Mouse (Mus musculus) frontal cortex, postnatal 36 days (tissue): ENCODE measurements around the gene Cxxc4.
A peak's percentile ranks its signal among the peaks of the same experiment; 100 is the strongest.

Experiments used
- DNase-seq, 2 experiments: peaks; one replicate each; pipeline ENCODE4 v3.0.0; 2022; ENCODE audit warnings: low spot score in 2 of 2

Cxxc4 gene

DNA sequence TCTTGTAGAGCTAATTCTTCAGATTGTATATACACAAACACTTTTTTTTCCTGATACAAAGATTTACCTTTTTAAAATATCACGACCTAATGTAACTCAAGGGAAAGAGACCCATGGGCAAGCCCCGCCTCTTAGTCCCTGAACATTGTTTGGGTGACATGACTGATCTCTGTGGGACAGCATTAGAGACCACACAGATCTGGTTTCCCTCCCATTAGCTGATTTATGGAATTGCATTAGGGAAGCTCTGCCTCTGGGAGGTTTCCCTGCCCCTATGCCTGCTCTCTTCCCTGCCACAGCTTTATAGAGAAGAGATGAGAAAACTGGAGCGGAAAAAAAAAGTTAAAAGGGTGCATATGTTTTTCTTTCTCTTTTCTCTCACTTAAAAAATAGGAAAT, 7.6 kb downstream of the Cxxc4 start:
- DNase-seq: no peak

DNA sequence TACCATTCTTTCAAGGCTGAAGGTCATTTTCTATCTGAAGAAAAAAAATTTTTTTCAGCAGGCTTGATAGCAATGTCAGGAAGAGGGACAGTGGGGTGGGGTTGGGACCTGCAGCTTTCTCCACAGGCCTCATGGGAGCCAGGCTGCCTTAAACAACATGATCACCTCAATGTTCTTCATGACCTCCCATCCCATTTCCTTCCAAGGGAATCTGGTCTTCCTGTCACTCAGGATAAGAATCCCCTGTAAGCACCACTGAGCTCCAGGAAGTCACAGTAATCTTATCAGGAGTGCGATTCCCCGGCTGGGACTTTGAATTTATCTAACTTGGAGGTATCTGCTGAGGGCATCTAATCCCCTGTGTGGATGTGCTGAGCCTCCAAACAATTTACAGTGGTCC, 17.9 kb downstream of the Cxxc4 start:
- no peak for DNase-seq

DNA sequence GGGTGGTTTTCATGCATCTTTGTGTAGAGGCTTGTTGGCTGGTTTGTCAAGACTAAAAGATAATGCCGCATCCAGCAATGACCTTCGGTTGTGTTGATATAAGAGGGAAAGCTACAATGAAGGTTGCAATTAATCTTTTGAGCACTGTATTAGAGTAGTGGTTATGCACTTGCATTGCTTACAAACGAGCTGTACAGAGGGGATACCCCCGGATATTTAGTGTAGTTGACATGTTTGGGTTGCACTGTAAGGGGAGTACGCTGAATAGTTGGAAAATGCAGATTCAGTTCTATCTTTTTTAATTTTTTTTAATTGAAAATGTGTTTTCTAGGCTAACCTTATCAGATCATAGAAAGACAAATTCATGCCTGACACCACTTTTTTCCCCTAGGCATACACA, 22.4 kb downstream of the Cxxc4 start:
- DNase-seq: no peak

DNA sequence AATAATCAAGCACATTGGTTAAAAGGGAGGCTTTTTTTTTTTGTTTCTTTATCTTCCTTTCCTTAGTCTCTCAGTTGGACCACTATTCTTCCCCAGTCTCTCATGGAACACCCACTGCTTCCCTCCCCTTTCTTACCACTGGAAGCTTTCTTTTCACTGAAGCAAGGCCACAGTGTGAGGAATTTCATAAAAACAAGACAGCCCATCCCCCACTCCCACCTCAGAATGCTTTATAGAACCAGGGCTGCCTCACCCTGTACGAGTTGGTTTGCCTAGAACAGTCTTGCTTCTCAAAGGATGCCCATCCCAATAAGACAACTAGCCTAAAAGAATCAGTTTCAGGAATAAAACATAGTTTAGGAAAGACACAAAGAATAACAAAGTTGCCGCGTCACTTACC, 23.0 kb downstream of the Cxxc4 start:
- no peak for DNase-seq

DNA sequence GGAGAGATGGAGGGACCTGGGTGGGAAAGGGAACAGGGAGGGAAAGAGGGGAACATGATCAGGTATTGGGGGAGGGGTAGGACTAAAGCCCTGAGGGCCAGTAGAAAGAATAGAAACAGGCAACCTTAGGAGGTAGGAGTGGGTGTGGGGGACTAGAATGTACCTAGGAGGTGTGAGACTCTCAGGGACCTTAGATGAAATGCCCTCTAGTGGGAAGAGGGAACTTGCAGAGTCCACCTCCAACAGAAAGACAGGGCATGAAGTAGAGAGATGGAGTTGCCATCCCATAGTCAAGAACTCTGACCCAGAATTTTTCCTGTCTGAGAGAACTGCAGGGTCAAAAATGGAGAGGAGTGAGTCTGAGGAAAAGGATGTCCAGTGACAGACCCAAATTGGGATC, 43.4 kb downstream of the Cxxc4 start:
- no peak for DNase-seq

DNA sequence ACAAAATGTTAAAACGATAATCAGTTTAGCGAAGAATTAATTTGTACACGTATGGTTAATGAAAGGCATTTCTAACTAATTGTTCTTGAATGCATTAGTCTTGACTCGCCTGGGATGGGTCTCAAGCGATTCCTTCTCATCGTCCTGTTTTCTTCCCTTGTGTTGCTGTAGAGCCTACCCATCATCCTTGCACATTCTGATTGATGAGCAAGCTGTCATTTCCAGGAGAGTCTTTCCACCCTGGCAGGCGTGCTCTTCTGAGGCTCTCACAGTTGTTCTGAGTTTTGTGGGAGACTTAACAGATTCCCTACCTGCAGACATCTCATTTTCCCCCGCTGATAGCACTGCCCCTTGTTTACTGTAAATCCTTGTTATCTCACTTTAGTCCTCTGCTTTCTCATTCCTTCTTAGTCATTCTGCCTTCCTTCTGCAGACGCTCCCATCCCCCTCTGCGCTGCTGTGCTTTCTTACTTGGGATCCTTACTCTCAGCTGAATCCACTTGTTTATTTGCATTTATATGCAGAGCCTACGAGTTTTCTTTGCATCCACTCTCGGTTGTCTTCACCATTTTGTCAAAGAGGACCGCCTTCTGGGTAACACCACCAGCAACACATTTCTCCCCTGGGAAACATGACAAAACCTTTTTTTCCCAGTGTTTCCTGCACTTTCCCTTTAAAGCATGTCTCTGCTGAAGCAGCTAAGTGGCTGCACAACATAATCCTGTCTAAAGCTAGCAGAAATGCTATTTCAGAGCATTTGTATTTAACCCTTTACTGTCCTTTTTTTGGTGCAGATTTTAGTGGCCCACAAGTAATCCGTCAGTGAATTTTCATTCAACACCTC, 45.5 kb downstream of the Cxxc4 start:
- peak; percentile 24 to 32 for DNase-seq

DNA sequence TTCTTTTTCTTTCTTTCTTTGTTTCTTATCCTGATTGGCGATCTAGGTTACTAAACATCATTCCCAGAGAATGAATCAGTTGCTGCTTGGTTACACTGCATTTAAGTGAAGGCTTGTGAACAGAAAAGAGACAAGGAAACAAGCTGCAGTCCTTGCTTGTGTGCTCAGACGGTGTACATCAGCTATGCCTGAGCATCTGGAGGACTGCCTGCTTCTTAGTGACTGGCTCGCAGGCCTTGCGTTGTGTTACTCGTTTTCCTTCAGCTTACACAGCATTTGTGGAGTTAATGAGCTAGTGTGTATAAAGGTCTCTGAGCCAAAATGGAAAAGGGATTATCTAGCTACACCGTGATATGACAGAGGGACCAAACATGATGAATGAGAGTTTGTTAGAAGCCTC, 58.9 kb downstream of the Cxxc4 start:
- DNase-seq: no peak

DNA sequence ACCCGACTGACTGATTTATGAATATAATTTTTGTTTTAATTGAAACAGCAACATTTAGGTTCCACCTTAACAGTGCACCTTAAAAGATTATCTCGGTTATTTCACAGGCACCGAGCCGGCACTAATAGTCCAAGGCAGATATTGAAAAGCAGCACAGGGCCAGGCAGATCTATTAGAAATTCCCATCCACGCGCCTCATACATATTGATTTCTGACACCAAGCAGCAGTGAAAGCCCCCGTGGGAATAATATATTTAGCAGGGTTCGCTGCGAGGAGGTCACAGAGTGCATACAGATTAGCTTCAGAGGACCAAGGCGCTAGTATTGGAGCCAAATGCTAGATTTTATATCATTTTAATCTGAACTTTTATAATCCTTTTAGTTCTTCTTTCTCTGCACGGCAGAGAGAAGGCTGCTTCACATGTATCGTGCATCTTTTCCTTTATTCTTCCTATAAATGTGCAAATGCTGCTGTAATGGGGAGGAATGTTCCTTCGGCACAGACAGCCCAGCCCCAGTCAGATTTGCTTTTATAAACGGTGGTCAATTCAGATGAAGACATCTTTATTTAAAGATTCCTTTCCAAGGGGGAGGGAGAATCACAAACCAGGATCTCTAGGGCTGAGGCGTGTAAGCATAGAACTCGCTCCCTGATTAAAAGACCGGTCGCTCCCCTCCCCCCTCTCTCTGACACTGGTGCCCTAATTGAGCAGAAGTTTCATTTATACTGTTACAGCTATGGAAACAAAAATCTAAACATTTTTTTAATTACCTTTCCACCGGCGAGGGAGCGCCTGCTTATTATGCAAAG, 66.6 kb downstream of the Cxxc4 start:
- peak; percentile 23 to 26 for DNase-seq

DNA sequence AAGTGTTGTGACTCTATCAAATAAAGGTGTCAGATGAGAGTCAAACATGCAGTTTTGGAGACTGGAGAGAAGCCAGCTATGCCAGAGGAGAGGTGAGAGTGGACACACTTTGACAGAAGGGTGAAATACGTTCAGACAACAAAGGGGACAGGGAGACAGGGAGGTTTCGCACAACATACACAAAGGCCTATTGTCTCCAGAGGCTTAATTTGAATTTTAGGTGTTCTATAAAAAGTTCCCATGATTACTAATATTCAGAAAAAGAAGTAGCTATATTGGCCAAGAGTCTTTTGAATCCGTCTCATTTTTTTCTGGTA, 67.2 kb downstream of the Cxxc4 start:
- DNase-seq: no peak

DNA sequence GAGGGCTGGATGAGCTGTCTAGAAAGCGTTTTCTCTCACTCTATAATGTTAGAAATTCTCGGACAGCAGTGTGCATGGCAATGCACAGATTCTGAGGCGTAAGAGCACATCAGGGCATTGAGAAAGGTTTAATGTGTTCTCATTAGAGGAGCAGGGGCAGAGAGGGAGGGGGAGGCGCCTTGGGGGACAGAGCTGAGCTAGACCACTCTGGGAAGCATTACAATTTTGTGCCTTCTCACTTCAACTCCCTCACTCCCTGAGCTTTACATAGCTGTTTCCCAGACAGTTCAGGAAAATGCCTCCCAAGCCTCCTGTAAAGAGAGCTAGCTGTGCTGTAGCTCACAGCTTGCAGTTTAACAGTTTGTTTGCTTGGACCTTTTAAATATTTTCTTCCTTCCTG, 70.2 kb downstream of the Cxxc4 start:
- no peak for DNase-seq

DNA sequence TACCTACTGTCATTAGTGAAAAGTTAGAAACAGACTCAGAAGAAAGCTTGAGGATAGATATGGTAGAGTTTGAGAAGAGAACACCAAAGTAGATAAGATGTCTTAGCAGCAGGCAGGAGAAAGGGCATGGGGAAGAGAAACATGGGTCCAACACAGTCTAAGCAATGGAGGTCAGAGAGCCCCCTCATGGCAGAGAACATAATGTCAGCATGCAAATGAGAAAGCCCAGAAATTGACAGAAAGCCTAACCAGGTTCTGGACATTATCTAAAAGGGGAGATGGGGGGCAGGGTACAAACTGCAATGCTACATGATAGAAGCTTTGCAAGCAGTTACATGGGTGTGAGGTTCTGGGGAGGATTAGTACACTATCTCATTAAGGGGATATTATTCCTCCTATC, 71.5 kb downstream of the Cxxc4 start:
- DNase-seq: no peak
